Mouse (Mus musculus) kidney, embryonic 14.5 days (tissue): ENCODE data around the gene Zfp94. TPM values are rescaled to one million over a fixed set of nuclear protein-coding genes. Genes with fewer than 3 reads are reported as not detected.
"Not testable (repeated sequence)": the region's sequence is repeated elsewhere in the genome, so short reads cannot be mapped to it uniquely, and the experiment has no call there.

Experiments used
- ATAC-seq: fragments of 200-750 bp; cut with Nextera tagmentation; 2 replicates; pipeline ENCODE4 v1.8.0; 2017; ENCODE audit warnings: moderate number of reproducible peaks, mild to moderate bottlenecking, moderate TSS enrichment, moderate library complexity; ENCODE audit not compliant: low FRiP score, low TSS enrichment
- H3K27ac ChIP-seq: fragments of 300-500 bp; sonication (generic); 2 replicates; pipeline ENCODE4 v1.5.1; 2014; ENCODE audit warnings: low read depth, mild to moderate bottlenecking, low read length, moderate library complexity, mixed read lengths
- H3K27me3 ChIP-seq: fragments of 300-500 bp; sonication (generic); 2 replicates; pipeline ENCODE4 v1.6.1; 2014; ENCODE audit warnings: mild to moderate bottlenecking, low read length; ENCODE audit not compliant: control insufficient read depth, insufficient read depth
- H3K36me3 ChIP-seq: fragments of 300-500 bp; sonication (generic); 2 replicates; pipeline ENCODE4 v1.6.1; 2014; ENCODE audit warnings: low read length, mixed read lengths; ENCODE audit not compliant: control insufficient read depth, insufficient read depth
- H3K4me1 ChIP-seq: fragments of 300-500 bp; sonication (generic); 2 replicates; pipeline ENCODE4 v1.6.1; 2014; ENCODE audit warnings: low read length, mixed read lengths; ENCODE audit not compliant: control insufficient read depth, insufficient read depth
- H3K4me2 ChIP-seq: fragments of 300-500 bp; sonication (generic); replicated peaks from 2 replicates; pipeline ENCODE4 v1.6.1; 2014; ENCODE audit warnings: low read depth, mild to moderate bottlenecking, low read length
- H3K4me3 ChIP-seq: fragments of 300-500 bp; sonication (generic); 2 replicates; pipeline ENCODE4 v1.5.1; 2014; ENCODE audit warnings: mild to moderate bottlenecking, low read length
- H3K9ac ChIP-seq: fragments of 300-500 bp; sonication (generic); 2 replicates; pipeline ENCODE4 v1.6.1; 2014; ENCODE audit warnings: low read depth, mild to moderate bottlenecking, low read length, moderate library complexity
- H3K9me3 ChIP-seq: fragments of 300-500 bp; sonication (generic); 2 replicates; pipeline ENCODE4 v1.6.1; 2016; ENCODE audit warnings: low read length; ENCODE audit not compliant: control insufficient read depth
- WGBS: fragments of 180-500 bp; shearing (Covaris S2); extraction: QIAGEN DNeasy Blood & Tissue Kit; methylation state at CpG from one replicate; pipeline ENCODE4 v1.1.7; 2014; 5-methylcytosine and 5-hydroxymethylcytosine counted together
- polyA plus RNA-seq: library from polyadenylated mRNA; unstranded; fragments of >200 nt; fragmentation: Nextera tagmentation; extraction: Ambion mirVana; gene quantifications from 2 replicates; pipeline ENCODE4 v1.2.1, GENCODE M21; 2014

The Zfp94 gene
- polyA plus RNA-seq, 1 experiment from 2014 or later = 10.3 TPM

GRCm38 (mm10) chr7:24288512-24288911 lies 28.0 kb downstream of the Zfp94 start:
- Histone ChIP-seq H3K27ac (no peak overlapping the region), H3K4me3 (no peak overlapping the region), H3K36me3 (peaks cover 39% of the 10 kb centered on the region), H3K4me2 (no peak overlapping the region), H3K9me3 (no peaks in the 10 kb centered on the region), H3K27me3 (no peaks in the 10 kb centered on the region), H3K4me1 (no peaks in the 10 kb centered on the region), H3K9ac (no peak overlapping the region)
- no peak for ATAC-seq
- 92% methylated on average over 6 of the region's 6 CpGs for WGBS

GRCm38 (mm10) chr7:24287670-24288069 lies 28.8 kb downstream of the Zfp94 start:
- Histone ChIP-seq H3K9me3 (no peaks in the 10 kb centered on the region), H3K27ac (no peak overlapping the region), H3K27me3 (no peaks in the 10 kb centered on the region), H3K4me1 (no peaks in the 10 kb centered on the region), H3K4me2 (no peak overlapping the region), H3K36me3 (peaks cover 31% of the 10 kb centered on the region), H3K4me3 (no peak overlapping the region), H3K9ac (no peak overlapping the region)
- WGBS = 82% methylated on average over 5 of the region's 5 CpGs
- no peak for ATAC-seq

DNA sequence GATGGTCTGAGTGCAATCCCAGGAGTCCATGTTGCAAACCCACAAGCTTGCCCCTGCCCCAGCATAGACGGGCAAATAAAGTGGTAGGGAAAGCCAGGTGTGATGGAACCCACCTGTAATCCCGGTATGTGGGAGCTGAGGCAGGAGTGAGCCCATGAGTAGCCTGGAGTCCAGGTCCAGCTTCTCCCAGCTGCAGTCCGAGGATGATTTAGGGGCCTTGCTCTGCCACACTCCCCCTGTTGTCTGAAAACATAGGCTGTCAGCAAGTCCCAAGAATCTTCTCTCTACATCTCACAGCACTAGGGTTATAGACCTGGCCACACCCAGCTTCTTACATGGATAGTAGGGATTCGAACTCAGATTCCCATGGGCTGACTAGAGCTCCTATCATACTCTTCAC lies 29.6 kb downstream of the Zfp94 start:
- H3K4me1 ChIP-seq = no peaks in the 10 kb centered on the region
- no peak overlapping the region for H3K4me3 ChIP-seq
- H3K27ac ChIP-seq = no peak overlapping the region
- no peaks in the 10 kb centered on the region for H3K9me3 ChIP-seq
- 68% methylated on average over 4 of the region's 4 CpGs for WGBS
- H3K27me3 ChIP-seq = no peaks in the 10 kb centered on the region
- H3K36me3 ChIP-seq = peaks cover 23% of the 10 kb centered on the region
- no peak for ATAC-seq
- no peak overlapping the region for H3K4me2 ChIP-seq
- H3K9ac ChIP-seq = no peak overlapping the region

- H3K4me3 ChIP-seq = no peak overlapping the region
- H3K27me3 ChIP-seq = no peaks in the 10 kb centered on the region
- WGBS = 47% methylated on average over 4 of the region's 4 CpGs
- no peak overlapping the region for H3K9ac ChIP-seq
- no peak overlapping the region for H3K27ac ChIP-seq
- H3K36me3 ChIP-seq = peaks cover 15% of the 10 kb centered on the region
- no peak overlapping the region for H3K4me2 ChIP-seq
- no peaks in the 10 kb centered on the region for H3K4me1 ChIP-seq
- ATAC-seq = no peak
- no peaks in the 10 kb centered on the region for H3K9me3 ChIP-seq
Measured at GRCm38 (mm10) chr7:24286090-24286489, 30.4 kb downstream of the Zfp94 start.

DNA sequence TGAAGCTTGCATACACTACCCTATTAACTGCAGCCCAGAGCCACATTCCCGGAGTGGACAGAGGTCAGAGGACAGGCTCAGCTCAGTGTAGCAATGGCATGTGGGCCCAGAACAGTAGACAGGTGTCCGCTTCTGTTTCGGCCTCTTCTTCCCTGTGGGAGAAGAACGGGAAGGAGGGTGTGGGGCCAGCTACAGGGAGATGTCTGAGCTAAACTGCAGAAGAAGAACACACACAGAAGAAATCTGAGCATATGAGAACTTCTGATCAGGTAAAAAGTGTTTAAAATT lies 35.7 kb downstream of the Zfp94 start:
- no peak overlapping the region for H3K27ac ChIP-seq
- WGBS = 52% methylated on average over 4 of the region's 4 CpGs
- 0 out of 2 replicates have a peak, but pooled peaks cover 3% of the 10 kb centered on the region for H3K36me3 ChIP-seq
- no peaks in the 10 kb centered on the region for H3K9me3 ChIP-seq
- no peaks in the 10 kb centered on the region for H3K27me3 ChIP-seq
- H3K9ac ChIP-seq = no peak overlapping the region
- no peak for ATAC-seq
- H3K4me1 ChIP-seq = no peaks in the 10 kb centered on the region
- no peak overlapping the region for H3K4me2 ChIP-seq
- no peak overlapping the region for H3K4me3 ChIP-seq

DNA sequence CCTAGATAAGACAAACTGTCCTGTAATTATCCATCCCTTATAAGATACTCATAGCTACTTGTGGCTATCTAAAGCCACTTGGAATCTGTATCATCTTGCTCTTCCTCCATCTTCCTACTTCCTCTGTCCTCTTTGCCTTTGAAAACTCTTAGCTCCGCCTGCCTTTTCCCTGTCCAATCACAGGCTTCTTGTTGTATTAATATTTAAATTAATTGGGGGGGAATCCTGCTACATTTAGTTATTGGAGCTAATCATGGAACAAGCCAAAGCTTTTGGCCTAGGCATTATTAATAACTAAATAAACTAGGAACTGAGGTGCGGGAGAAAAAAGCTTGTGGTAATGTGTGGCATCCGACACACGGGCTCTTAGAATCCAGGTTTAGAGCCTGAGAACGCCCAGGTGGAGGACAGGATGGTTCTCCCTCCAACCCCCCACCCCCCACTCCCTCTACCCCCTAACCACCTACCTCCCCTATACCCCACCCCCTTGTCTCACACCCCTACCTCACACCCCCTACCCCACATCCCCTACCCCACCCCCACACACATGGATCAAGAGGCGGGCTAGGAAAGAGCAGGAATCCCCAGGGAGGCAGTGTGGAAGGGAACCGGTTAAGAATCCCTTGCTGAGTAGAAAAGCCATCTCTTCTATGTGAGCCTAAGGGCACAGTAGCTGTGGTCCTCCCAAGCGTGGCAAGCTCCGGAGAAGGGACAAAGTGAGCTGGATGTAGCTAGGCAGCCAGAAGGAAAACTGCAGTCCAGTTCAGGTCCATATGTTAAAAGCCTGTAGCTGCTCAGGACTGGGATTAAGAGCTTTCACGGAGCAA lies 36.2 kb downstream of the Zfp94 start:
- no peak overlapping the region for H3K4me2 ChIP-seq
- H3K36me3 ChIP-seq = peaks cover 5% of the 10 kb centered on the region
- no peak overlapping the region for H3K27ac ChIP-seq
- no peaks in the 10 kb centered on the region for H3K27me3 ChIP-seq
- no peak overlapping the region for H3K9ac ChIP-seq
- H3K4me3 ChIP-seq = no peak overlapping the region
- WGBS = 59% methylated on average over 10 of the region's 10 CpGs
- H3K9me3 ChIP-seq = no peaks in the 10 kb centered on the region
- ATAC-seq = no peak
- no peaks in the 10 kb centered on the region for H3K4me1 ChIP-seq

- not testable (repeated sequence) for H3K4me3 ChIP-seq, H3K27ac ChIP-seq, H3K4me2 ChIP-seq, ATAC-seq, H3K9me3 ChIP-seq, H3K9ac ChIP-seq, H3K4me1 ChIP-seq, H3K27me3 ChIP-seq
- WGBS = 85% methylated on average over 3 of the region's 3 CpGs
- H3K36me3 ChIP-seq = peaks cover 15% of the 10 kb centered on the region
Measured at GRCm38 (mm10) chr7:24278771-24279170, 37.7 kb downstream of the Zfp94 start.

DNA sequence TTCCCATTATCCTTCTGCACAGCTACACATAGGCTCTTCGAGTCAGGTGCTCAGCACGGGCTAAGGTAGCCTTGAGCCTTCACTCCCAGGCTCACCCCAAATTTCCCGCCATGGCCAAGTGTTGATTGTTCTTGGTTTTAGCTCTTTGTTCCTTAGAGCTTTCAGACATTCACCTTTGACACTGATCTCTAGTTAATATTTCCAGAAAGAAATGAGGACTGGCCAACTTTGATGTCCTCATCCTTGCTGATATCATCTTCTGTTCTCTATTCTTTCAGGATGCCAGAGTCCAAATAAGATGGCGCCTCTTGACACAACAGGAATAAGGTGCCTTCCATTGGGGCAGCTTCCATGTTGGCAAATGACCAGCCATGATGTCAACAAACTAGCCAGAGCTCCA lies 42.0 kb downstream of the Zfp94 start:
- H3K9me3 ChIP-seq = no peaks in the 10 kb centered on the region
- WGBS = 97% methylated on average over 4 of the region's 4 CpGs
- no peak overlapping the region for H3K9ac ChIP-seq
- H3K27ac ChIP-seq = no peak overlapping the region
- ATAC-seq = no peak
- no peak overlapping the region for H3K4me3 ChIP-seq
- H3K27me3 ChIP-seq = no peaks in the 10 kb centered on the region
- 0 out of 2 replicates have a peak, but pooled peaks cover 3% of the 10 kb centered on the region for H3K4me1 ChIP-seq
- H3K36me3 ChIP-seq = peaks cover 18% of the 10 kb centered on the region
- H3K4me2 ChIP-seq = no peak overlapping the region

GRCm38 (mm10) chr7:24271191-24271590 lies 45.3 kb downstream of the Zfp94 start:
- H3K36me3 ChIP-seq = peaks cover 16% of the 10 kb centered on the region
- H3K9ac ChIP-seq = no peak overlapping the region
- no peak overlapping the region for H3K27ac ChIP-seq
- no peak overlapping the region for H3K4me3 ChIP-seq
- H3K4me1 ChIP-seq = 0 out of 2 replicates have a peak, but pooled peaks cover 3% of the 10 kb centered on the region
- peak overlapping the region; percentile 74; the same call in 1 of the 2 replicates for H3K4me2 ChIP-seq
- WGBS = 95% methylated on average over 6 of the region's 6 CpGs
- no peaks in the 10 kb centered on the region for H3K9me3 ChIP-seq
- no peaks in the 10 kb centered on the region for H3K27me3 ChIP-seq
- ATAC-seq = no peak
